Mouse (Mus musculus) liver, postnatal 0 days (tissue): Measurements from ENCODE around the gene Sema3a.

Experiments used
- CTCF ChIP-seq: sonication (generic); IDR thresholded peaks from 2 replicates; pipeline ENCODE4 v1.5.1; 2016; ENCODE audit warnings: antibody characterized with exemption, low read depth
- EP300 ChIP-seq: IDR thresholded peaks from 2 replicates; pipeline ENCODE4 v1.6.1; 2016; ENCODE audit warnings: antibody characterized with exemption, low read depth, mild to moderate bottlenecking

DNA sequence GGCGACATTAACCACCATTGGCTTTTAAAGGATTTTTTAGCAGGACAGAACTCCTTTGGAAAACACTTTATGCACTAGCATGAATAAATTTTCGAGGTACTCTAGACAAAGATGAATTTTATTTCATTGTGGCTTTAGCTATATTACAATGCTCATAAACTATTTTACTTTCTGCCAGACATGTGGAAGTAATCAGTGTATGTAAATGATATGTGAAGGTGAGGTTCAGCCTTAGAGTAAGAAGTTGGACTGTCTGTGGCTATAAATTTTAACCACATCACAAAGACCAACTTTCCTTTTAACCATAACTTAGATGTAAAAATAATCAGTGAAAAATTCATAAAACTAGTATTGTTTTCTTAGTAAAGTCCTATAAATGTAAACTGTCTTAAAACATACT, 286.7 kb downstream of the Sema3a start:
- TF ChIP-seq EP300 (no peak), CTCF (no peak)
